Mouse (Mus musculus) liver, postnatal 0 days (tissue): Measurements from ENCODE around the gene Ehbp1l1. TPM values are rescaled to one million over a fixed set of nuclear protein-coding genes. Genes with fewer than 3 reads are reported as not detected.

Experiments used
- ATAC-seq: fragments of 200-750 bp; cut with Nextera tagmentation; 2 replicates; pipeline ENCODE4 v1.8.0; 2017; ENCODE audit warnings: mild to moderate bottlenecking, moderate library complexity
- DNase-seq: peaks from one replicate; pipeline ENCODE4 v3.0.0-alpha.2; 2016
- H3K27ac ChIP-seq: fragments of 300-500 bp; sonication (generic); 2 replicates; pipeline ENCODE4 v1.5.1; 2014; ENCODE audit warnings: antibody characterized with exemption, moderate library complexity, mild to moderate bottlenecking, low read depth
- H3K27me3 ChIP-seq: fragments of 300-500 bp; sonication (generic); 2 replicates; pipeline ENCODE4 v1.6.1; 2014; ENCODE audit warnings: low read length, control low read depth, mixed read lengths; ENCODE audit not compliant: insufficient read depth
- H3K36me3 ChIP-seq: fragments of 300-500 bp; sonication (generic); replicated peaks from 2 replicates; pipeline ENCODE4 v1.6.1; 2014; ENCODE audit warnings: mild to moderate bottlenecking, control low read depth, low read length, moderate library complexity, mixed read lengths; ENCODE audit not compliant: insufficient read depth
- H3K4me1 ChIP-seq: fragments of 300-500 bp; sonication (generic); 2 replicates; pipeline ENCODE4 v1.6.1; 2014; ENCODE audit warnings: antibody characterized with exemption, mild to moderate bottlenecking, control low read depth; ENCODE audit not compliant: insufficient read depth
- H3K4me2 ChIP-seq: fragments of 300-500 bp; sonication (generic); 2 replicates; pipeline ENCODE4 v1.6.1; 2014; ENCODE audit warnings: low read depth, mild to moderate bottlenecking, low read length, moderate library complexity, mixed read lengths
- H3K4me3 ChIP-seq: fragments of 300-500 bp; sonication (generic); 2 replicates; pipeline ENCODE4 v1.5.1; 2014; ENCODE audit warnings: low read depth, low read length
- H3K9ac ChIP-seq: fragments of 300-500 bp; sonication (generic); replicated peaks from 2 replicates; pipeline ENCODE4 v1.6.1; 2014; ENCODE audit warnings: mild to moderate bottlenecking, moderate library complexity
- H3K9me3 ChIP-seq: fragments of 300-500 bp; sonication (generic); 2 replicates; pipeline ENCODE4 v1.6.1; 2016; ENCODE audit warnings: mild to moderate bottlenecking, control low read depth, low read length, mixed read lengths
- CTCF ChIP-seq: sonication (generic); IDR thresholded peaks from 2 replicates; pipeline ENCODE4 v1.5.1; 2016; ENCODE audit warnings: antibody characterized with exemption, low read depth
- EP300 ChIP-seq: IDR thresholded peaks from 2 replicates; pipeline ENCODE4 v1.6.1; 2016; ENCODE audit warnings: antibody characterized with exemption, low read depth, mild to moderate bottlenecking
- WGBS: fragments of 180-500 bp; shearing (Covaris S2); extraction: QIAGEN DNeasy Blood & Tissue Kit; methylation state at CpG from one replicate; pipeline ENCODE4 v1.1.7; 2014; ENCODE audit not compliant: insufficient replicate concordance; 5-methylcytosine and 5-hydroxymethylcytosine counted together
- polyA plus RNA-seq: library from polyadenylated mRNA; unstranded; fragments of >200 nt; fragmentation: Nextera tagmentation; extraction: Ambion mirVana; gene quantifications from 2 replicates; pipeline ENCODE4 v1.2.1, GENCODE M21; 2015

The Ehbp1l1 gene
- polyA plus RNA-seq, 1 experiment from 2014 or later, result 42.5 TPM

DNA sequence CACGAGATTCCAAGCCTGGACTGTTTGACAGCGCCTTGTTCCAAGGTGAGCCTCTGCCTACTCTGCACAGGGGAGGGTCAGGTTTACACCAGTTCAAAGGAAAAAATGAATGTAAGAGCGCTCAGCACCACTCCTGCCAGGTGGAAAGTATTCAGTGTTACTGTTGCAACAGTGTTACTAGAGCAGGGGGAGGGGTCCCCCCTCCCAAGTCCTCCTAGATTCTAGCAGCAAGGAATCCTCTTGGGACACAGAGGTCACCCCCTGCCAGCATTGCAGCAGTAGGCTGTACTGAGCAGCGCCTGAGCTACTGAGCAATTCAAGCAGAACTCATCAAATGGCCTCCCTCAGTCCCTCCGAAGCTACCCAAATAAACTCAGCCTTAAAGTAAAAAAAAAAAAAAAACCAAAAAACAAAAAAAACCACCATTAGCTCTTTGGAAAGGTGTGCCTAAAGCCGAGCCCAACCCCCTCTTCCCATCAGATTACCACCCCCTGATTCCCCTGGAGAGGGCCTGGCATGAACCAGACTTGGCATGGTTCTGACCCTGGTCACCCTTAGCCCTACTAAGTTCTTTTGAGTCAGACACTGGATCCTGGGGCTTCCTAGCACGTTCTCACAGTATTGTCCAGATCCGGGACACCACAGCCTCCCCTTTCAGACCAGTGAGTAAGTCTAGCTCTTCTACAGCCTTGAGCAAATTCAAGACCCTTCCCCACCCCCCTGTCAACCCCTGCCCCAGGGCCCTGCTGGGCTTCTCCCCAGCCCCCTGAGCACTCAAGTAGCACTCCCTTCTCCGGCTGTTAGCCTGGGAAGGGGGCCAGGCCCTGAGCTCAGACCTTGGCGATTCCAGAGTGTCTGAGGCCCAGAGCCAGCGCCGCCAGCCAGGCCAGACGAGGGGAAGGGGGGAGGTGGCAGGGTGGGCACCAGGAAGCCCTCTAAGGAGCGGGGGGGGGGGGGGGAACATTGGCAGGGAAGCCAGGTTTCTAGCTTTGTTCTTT is 14.5 kb upstream of the Ehbp1l1 start, which contains the start of gene Ltbp3:
Gene Ltbp3, plus strand, starts transcription at position 585 of the 998 bp plus-strand sequence.
- peak within 1 kb of the TSS; percentile 50 for H3K4me3 ChIP-seq
- 59% methylated on average over 13 of the region's 14 CpGs for WGBS
- H3K4me1 ChIP-seq, result peaks cover 6% of the 10 kb centered on the region
- no peak within 1 kb of the TSS for H3K27ac ChIP-seq
- H3K9me3 ChIP-seq, result no peaks in the 10 kb centered on the region
- peak within 1 kb of the TSS; percentile 69 for H3K4me2 ChIP-seq
- H3K27me3 ChIP-seq, result peaks cover 67% of the 10 kb centered on the region
- DNase-seq (no peak), ATAC-seq (no peak)
- TF ChIP-seq CTCF, result no peak
- no peak for TF ChIP-seq EP300
- H3K9ac ChIP-seq, result peak within 1 kb of the TSS; percentile 43
- no peaks in the 10 kb centered on the region for H3K36me3 ChIP-seq

DNA sequence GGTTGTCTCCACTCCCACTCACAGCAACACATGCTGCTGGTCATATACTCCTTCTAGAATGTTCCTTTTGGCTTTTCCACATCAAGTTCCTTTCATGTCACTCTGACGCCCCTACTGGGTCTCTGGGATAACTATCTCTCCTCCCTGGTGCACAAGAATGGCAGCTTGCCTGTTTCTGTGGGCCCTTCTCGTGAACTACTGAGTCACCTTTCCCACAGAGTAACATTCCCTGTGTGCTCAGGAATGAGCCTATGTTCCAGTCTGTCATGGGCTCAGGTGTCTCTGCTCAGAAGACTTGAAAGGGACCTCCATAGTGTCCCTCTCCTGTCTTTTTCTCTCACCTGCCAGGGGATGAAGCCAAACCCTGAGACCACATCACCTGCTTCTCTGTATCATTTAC is 13.3 kb upstream of the Ehbp1l1 start:
- H3K27ac ChIP-seq, result no peak overlapping the region
- H3K9ac ChIP-seq, result no peak overlapping the region
- H3K4me2 ChIP-seq, result no peak overlapping the region
- peaks cover 2% of the 10 kb centered on the region; the same call in 1 of the 2 replicates for H3K4me1 ChIP-seq
- H3K36me3 ChIP-seq, result no peaks in the 10 kb centered on the region
- WGBS, result 49% methylated on average over 2 of the region's 2 CpGs
- DNase-seq (no peak), ATAC-seq (no peak)
- H3K27me3 ChIP-seq, result peaks cover 56% of the 10 kb centered on the region
- no peak for TF ChIP-seq EP300
- no peak for TF ChIP-seq CTCF
- no peak overlapping the region for H3K4me3 ChIP-seq
- no peaks in the 10 kb centered on the region for H3K9me3 ChIP-seq

DNA sequence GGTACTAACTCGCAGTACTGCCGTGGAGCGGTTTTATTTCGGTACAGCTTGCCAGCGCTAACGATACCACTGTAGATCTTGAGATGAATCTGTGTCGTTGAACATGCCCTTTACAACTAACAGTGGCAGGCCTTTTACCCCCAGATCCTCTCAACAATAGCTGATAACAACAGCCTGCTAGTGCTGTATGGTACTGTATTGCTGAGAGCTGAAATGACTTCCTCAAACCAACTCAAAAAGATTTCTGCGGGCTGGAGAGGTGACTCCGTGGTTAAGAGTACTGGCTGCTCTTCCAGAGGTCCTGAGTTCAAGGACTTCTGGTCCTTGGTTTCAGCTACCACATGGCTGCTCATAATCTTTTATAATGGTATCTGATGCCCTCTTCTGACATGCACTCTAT is 8.2 kb upstream of the Ehbp1l1 start:
- WGBS, result 65% methylated on average over 9 of the region's 9 CpGs
- no peak for TF ChIP-seq CTCF
- no peak for TF ChIP-seq EP300
- DNase-seq (no peak), ATAC-seq (no peak)
- Histone ChIP-seq H3K27me3 (peaks cover 8% of the 10 kb centered on the region), H3K9ac (no peak overlapping the region), H3K4me3 (no peak overlapping the region), H3K36me3 (no peaks in the 10 kb centered on the region; the same call in 1 of the 2 replicates), H3K9me3 (no peaks in the 10 kb centered on the region), H3K4me1 (peaks cover 20% of the 10 kb centered on the region), H3K4me2 (no peak overlapping the region), H3K27ac (no peak overlapping the region)

- peak; percentile 93 for DNase-seq
- no peaks in the 10 kb centered on the region; the same call in 1 of the 2 replicates for H3K36me3 ChIP-seq
- WGBS, result under 1% methylated on average over 47 of the region's 47 CpGs
- peak overlapping the region; percentile 62 for H3K4me3 ChIP-seq
- H3K4me1 ChIP-seq, result peaks cover 40% of the 10 kb centered on the region
- no peaks in the 10 kb centered on the region for H3K9me3 ChIP-seq
- 0 out of 2 replicates have a peak overlapping the region, but pooled peaks have one; percentile 5 for H3K27ac ChIP-seq
- H3K27me3 ChIP-seq, result peaks cover 1% of the 10 kb centered on the region; the same call in 1 of the 2 replicates
- ATAC-seq, result peak; percentile 80
- H3K9ac ChIP-seq, result peak overlapping the region; percentile 67
- TF ChIP-seq EP300 (peak; percentile 36; the same call in 1 of the 2 replicates), CTCF (no peak)
- peak overlapping the region; percentile 95 for H3K4me2 ChIP-seq
Observed at GRCm38 (mm10) chr19:5731264-5731978, 5.3 kb upstream of the Ehbp1l1 start.

DNA sequence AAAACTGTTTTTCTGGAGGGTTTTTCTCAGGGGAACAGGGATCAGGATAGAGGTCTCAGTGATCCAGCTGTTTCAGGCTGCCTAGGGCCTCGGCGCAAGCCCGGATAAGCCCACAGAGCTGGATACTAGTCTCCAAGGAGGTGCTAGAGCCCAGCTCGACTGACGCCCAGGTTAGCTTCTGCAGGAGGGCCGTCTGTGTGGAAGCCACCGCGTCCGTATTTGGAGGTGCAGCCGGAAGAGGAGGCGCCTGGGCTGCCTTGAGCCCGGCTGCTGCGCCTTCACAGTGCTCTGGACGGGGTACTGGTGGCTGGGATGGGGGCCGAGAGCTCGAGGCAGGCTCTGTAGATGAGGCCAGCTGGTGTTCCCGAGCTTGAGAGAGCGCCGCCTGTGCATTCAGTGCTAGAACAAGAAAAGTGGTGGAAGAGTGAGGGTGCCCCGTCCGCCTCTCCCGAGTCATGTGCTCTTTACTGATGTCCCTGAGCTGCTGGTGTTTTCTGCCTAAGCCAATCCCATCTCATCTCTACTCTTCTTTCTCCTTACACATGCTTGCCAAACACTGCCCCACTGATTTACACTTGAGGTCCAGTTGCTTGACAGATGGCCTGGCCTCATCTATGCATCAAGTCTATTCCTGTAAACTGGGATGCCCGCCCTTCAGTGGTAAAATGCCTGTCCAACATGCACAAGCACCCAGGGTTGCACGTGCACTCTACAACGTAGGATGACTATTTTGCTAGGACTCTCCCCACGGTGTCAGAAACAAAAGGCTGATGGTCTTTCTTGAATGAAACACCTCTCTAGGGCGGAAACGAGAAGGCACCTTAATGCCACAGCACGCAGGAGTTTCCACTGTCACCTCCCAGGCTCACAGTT is 4.4 kb upstream of the Ehbp1l1 start:
- peak overlapping the region; percentile 95 for H3K4me2 ChIP-seq
- ATAC-seq (no peak), DNase-seq (no peak)
- H3K4me3 ChIP-seq, result peak overlapping the region; percentile 62
- TF ChIP-seq CTCF (no peak), EP300 (no peak)
- 75% methylated on average over 29 of the region's 29 CpGs for WGBS
- no peak overlapping the region for H3K27ac ChIP-seq
- no peaks in the 10 kb centered on the region; the same call in 1 of the 2 replicates for H3K36me3 ChIP-seq
- H3K9me3 ChIP-seq, result no peaks in the 10 kb centered on the region
- no peaks in the 10 kb centered on the region for H3K27me3 ChIP-seq
- peak overlapping the region; percentile 67 for H3K9ac ChIP-seq
- H3K4me1 ChIP-seq, result peaks cover 40% of the 10 kb centered on the region
